Mouse (Mus musculus): ENCODE data around the gene Uaca. TPM values are rescaled to one million over a fixed set of nuclear protein-coding genes. Genes with fewer than 3 reads are reported as not detected.
"Not testable (repeated sequence)": the region's sequence is repeated elsewhere in the genome, so short reads cannot be mapped to it uniquely, and the experiment has no call there.

The Uaca gene
- total RNA-seq, 2 experiments from 2014 or later: 18.5 to 18.6 TPM

DNA sequence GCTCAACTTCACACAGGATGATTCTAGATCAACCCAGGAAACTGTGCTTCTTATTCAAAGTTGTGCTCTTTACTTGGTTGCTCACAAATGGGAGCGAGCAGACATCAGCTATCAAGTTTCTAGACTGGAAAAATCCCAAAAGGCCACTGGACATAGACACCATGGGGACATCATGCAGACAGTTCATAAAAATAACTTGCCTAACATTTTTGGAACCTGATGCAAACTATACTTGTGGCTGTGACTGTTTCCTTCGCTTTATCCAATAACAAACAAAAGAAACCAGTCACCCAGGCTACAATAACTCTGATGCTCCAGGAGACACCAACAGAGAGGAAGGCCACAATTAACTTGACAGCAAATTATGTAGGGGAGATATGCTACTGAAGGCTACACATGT lies 4.1 kb upstream of the Uaca start:
- intact Hi-C loops (cut with DNase I): no loop called here
- DNase-seq: no peak

DNA sequence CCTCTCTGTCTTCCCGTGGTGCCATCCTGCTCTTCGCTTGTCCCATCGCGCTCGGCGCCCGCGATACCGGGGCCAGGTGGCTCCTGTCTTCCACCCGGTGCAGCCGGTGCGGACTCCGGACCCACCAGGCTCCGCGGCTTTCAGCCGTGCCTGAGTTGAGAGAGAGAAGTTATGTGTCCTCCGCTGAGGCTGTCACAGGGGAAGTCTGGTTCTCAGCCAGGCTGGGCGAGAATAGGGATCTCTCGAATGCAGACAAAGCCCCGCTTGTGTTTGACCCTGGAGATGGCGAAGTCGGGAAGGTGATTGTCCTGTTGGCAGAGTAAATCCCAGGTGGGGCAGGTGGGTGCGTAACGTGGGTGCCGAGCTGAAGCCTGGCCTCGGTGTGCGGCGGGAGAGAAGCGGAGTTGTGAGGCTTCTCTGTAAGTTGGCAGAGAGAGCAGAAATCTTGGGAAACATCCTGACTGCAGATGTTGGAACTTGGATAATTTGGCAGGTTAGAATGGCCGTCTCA lies 554 bp downstream of the Uaca start:
- DNase-seq: peak; percentile 31
- intact Hi-C loops (cut with DNase I): no loop called here

DNA sequence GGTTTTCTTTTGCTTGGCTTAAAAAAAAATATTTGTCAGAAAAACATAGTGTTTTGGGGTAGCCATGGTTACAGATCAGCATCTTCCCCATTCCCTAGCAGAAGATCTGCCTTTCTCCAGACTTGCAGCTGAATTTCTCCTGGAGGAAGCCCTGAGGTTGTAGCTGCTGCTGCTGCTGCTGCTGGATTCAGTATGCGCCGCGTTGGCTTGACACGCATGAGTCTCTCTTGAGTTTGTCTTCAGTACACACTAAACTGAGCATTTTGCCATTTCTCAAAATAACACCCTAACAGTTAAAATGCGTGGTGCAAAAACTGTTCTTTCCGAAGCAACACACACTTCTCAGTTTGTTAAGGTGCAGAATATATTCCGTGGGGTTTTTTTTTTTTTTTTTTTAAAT lies 1.7 kb downstream of the Uaca start:
- intact Hi-C loops (cut with DNase I): no loop called here
- no peak for DNase-seq

DNA sequence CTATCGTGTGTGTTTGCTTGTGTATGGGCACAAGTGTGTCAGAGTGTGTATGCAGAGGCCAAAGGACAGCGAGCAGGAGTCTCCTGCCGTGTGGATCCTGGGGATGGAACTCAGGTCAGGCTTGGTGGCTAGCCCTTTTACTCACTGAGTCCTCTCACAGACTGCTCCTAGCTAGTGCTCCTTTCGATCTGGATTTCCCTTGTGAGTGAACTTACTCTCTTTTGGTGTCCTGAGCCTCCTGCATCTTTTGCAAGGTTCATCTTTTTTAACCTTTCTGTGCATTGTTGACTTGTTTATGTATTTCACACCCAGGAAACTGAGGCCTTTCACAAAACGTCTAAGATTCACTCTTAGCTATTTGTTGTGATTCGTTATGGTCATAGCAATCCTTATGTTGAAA lies 2.8 kb downstream of the Uaca start:
- intact Hi-C loops (cut with DNase I): no loop called here

DNA sequence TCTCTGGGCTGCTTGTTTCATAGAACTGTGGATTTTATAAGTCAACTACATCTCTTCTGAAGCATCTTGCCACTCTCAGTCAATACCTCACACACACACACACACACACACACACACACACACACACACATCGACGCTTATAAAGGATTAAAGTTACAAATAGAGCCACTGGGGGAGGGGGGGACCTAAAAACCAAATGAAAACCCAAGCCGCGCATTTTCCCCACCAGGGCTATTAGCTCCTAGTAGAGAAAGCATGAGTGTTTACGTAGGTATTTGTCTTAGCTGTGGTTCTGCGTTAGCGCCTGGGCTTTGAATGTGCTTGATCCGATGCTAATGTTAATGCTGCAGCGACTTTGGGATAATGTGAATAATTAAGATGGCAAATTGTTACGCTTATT lies 4.7 kb downstream of the Uaca start:
- intact Hi-C loops (cut with DNase I): no loop called here
- DNase-seq: no peak

More for the DNA sequence above, 2.8 kb downstream of the Uaca start:
- DNase-seq: no peak

DNA sequence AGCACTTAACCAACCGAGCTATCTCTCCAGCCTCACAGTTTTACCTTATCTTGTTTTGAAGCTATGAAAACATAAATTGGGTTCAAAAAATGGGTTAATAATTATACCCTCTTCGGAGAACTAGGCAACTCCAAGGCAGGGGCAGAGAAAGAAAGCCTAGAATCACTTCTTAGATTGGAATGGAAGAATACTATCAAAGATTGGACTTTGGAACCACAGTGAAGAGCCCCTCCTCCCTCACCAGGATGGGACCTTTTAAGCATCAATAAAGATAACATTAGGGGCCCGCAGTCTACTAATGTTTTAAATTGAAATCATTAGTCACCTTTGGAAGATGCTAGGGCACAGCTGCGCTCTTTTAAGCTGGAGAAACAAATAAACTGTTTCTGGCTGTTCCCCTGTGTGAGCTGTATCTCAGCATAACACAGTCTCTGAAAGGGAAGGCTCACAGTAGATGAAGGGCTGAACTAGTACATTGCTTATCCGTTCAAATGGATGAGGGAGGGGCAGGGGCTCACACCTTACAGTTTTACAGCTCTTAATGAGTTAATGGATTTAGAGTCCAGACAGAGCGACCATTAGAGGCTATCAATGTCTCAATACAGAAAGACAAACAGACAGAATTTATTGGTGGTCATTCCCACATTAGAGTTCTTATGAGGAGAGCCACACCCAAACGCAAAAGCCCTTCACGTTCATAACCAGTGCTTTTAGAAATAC lies 6.5 kb downstream of the Uaca start:
- intact Hi-C loops (cut with DNase I): loop anchor here (5.0 kb wide), 1 partner anchor 99 kb away; no protein-coding TSS in a partner anchor
- DNase-seq: no peak

DNA sequence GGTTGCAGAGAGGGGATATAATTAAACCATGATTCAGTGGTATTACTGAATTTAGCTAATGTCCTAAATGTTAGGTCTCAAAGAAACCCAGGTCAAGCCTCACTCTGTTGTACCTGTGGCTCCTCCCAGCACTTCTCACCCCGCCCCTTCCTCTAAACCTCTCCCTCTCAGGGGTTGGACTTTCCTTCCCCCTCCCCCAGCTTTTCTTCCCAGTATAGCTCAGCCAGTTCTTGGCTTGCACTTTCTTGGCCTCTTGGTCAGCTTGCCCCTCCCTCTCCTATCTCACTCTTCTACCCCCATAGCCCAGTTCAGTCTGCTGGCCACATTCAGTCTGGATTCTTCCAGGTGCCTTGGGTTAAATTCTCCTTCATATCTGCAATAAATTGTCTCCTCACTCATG lies 7.4 kb downstream of the Uaca start:
- intact Hi-C loops (cut with DNase I): loop anchor here (5.0 kb wide), 1 partner anchor 99 kb away; no protein-coding TSS in a partner anchor
- no peak for DNase-seq

DNA sequence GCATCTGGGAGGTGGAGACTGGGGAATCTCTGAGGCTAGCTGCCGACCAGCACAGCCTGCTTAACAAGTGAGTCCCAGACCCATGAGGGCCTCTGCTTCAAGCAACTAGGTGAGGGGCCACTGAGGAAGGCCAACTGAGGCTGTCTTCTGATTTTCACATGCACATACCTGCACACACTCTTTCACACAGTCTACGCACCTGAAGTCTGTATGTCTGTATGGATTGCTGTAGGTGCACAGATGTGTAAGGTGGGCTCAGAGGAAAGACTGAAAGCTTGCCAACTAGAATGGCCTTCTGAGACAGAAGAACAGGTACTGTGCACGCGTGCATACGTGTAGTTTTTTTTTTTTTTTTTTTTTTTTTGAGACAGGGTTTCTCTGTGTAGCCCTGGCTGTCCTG lies 8.0 kb downstream of the Uaca start:
- no peak for DNase-seq
- intact Hi-C loops (cut with DNase I): loop anchor here (5.0 kb wide), 1 partner anchor 100 kb away; no protein-coding TSS in a partner anchor

DNA sequence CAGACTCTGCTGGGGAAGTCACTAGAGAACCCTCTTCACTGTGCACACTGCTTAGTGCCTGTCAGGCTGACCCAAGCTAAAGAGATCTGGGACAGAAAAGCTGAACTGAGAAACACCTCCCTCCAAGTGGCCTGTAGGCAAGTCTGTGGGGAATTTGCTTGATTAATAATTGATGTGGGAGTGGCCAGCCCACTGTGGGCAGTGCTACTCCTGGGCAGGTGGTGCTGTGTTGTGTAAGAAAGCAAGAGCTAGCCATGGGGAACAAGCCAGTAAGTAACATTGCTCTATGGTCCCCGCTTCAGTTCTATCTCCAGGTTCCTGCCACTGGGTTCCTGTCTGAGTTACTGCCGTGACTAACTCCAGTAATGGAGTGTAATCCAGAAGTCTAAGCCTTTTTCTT lies 11.7 kb downstream of the Uaca start:
- intact Hi-C loops (cut with DNase I): no loop called here
- DNase-seq: no peak

DNA sequence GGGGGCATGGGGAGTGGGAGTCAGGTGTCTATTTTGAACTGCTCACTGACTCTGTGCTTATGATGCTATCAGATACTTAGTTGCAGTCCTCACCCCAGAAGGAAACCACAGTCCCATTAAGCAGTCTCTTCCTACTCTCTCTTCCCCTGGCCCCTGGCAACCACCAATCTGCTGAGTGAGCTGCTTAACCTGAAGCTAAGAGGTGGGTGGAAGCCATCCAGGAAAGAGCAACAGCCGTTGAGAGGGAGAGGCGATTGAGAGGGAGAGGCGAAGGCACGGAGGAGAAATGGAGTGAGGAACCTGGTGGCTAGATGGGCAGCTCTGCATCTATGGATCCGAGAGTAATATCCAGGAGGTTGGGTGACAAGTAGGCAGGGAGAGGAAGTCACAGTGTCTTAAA lies 13.7 kb downstream of the Uaca start:
- no peak for DNase-seq
- intact Hi-C loops (cut with DNase I): no loop called here

DNA sequence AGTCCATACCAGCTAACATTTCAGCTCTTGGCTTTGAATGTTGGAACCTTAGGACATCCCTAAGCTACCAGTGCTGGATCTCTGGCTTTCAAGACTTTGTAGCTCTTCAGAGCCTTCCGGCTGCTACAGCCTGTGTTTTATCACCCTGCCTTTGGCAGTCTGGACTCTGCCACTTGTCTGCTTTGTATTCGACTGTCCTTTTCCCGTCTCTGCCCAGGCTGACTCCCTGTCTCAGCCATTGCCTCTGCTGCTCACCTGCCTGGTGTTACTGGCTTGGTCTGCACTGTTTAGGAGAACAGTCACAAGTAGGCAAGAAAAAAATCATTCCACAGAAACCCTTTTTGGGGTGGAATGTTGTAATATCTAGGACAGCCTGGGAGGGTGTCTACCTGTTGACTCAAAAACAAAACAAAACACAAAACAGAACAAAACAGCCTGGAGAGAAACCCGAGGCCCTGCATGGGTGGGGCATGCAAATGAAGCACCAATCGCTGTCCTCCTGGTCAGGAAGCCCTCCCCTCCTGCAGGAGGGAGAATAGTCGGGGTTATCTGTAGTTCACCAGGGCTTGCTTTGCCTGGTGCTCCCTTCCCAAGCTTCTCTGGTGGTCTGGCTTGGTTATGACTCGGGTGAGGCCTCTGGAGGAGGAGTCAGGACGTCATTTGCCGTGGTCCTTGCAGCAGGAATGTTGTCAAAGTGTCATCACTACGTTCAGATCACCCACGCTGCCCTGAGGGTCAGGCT lies 19.0 kb downstream of the Uaca start:
- intact Hi-C loops (cut with DNase I): no loop called here
- no peak for DNase-seq

DNA sequence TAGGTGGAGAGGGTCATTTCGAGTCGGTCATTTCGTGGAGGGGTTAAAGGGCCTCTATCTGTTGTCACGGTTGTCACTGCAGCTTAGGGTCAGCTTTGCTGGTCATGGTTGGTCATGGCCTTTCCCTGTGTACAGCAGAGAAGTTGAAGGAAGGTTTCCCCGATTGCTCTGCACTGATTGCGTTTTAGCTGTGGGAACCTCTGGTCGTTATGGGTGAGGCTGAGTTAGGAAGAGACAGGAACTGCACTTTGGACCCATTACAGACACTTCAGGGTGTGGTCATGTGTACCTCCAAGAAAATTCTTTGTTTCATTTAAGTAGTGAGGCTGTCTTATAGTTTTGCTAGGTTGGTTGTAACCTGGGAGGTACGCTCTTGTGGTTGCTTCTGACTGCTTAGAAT lies 21.2 kb downstream of the Uaca start:
- intact Hi-C loops (cut with DNase I): no loop called here
- no peak for DNase-seq

DNA sequence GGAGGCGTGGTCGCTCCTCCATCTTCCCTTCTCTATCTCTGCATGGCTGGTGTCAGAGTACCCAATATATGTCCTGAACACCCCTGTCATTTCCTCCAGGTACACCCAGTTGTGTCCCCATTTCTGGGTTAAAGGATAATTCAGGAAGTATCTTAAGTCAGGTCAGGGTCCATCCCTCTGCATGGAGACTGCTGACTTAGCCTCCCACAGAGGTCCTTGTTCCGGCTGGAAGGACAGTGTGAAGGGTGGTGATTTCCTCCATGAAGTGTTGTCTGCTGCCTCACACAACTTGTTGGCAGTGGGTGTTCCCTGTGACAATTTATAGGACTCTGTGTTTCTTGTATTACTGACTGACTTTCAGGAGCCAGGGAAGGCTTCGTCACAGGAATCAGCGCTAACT lies 23.2 kb downstream of the Uaca start:
- no peak for DNase-seq
- intact Hi-C loops (cut with DNase I): no loop called here

DNA sequence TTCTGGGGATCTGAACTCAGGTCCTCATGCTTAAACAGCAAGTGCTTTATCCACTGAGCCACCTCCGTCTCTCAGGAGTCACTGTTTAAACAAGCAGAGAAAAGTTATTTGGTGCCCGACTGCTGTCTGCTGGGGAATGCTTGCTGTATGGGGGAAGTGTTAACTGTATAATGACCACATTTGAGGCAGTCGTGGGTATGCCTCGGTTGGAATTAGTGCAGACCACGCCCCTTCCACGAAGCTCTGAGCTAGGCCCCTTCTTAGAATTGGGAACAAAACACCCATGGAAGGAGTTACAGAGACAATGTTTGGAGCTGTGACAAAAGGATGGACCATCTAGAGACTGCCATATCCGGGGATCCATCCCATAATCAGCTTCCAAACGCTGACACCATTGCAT lies 24.2 kb downstream of the Uaca start:
- DNase-seq; intact Hi-C loops (cut with DNase I): not testable (repeated sequence)

DNA sequence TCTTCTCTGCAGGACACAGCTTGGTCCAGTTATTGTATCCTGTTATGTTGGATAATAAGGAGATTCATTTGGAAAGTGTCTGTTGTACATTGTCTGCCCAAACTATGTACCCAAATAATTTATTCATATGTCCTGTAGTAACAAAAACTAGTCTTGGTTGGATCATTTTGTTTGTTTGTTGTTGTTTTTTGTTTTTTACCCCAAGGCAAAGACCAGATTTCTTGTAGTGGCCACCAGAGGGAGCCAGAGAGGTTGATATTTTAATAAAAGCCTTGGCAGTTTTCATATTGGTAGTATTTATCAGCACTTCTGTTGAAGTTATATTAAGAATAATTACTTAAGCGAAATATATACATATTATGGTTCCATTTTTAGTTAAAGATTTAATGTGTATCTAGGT lies 25.0 kb downstream of the Uaca start:
- peak; percentile 38 for DNase-seq
- intact Hi-C loops (cut with DNase I): no loop called here

DNA sequence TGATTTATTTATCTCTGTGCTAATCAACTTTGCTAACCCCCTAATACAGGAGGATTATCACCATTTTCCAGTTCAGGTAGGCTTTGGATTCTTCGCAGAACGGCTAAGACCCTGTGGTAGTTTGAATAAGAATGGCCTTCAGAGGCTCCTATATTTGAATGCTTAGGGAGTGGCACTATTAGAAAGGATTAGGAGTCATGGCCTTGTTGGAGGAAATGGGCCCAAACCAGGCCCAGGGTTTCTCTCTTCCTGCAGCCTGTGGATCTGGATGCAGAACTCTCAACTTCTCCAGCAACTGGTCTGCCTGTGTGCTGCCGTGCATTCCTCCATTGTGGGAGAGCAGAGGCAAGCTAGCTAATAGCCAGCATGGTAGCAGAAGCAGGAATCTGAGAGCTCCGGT lies 27.2 kb downstream of the Uaca start:
- intact Hi-C loops (cut with DNase I): loop anchor here (5.0 kb wide), 1 partner anchor 36 kb away; no protein-coding TSS in a partner anchor
- DNase-seq: no peak

DNA sequence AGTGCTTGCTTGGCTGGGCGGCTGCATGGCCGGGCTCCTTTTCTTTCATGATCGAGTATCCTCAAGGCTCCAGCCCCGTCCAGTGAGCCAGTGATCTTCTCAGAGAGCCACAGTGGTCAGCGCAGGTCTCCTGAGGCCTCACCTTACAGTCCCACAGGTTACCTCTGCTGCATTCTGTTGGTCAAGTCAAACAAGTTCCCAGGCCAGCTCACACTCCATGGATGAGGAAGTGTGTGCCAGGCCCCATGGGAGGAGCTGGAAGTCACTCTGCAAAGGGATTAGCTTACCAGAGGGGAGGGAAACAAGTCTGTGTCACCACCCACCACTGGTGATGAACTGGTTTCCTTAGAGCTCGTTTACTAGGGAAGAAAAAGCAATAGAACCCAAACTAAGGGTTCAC lies 28.3 kb downstream of the Uaca start:
- DNase-seq: no peak
- intact Hi-C loops (cut with DNase I): loop anchor here (5.0 kb wide), 1 partner anchor 35 kb away; no protein-coding TSS in a partner anchor

DNA sequence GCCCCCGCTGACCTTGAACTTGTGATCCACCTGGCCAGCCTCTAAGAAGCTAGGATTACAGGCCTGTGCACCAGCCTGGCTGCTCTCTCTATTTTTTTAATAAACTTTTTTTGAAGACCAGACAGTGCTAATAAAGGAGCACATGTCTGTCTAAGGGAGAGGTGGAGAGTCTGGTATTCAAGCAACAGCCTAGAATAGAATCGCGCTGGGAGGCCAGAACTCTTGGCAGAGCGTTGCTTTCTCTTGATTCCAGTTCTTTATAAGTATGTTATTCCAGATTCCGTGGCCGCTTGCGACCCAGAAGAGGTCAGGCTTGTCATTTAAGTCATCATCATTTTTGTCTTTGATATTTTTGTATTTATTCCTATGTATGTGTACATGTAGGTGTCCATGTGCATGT lies 31.2 kb downstream of the Uaca start:
- DNase-seq: no peak
- intact Hi-C loops (cut with DNase I): no loop called here

DNA sequence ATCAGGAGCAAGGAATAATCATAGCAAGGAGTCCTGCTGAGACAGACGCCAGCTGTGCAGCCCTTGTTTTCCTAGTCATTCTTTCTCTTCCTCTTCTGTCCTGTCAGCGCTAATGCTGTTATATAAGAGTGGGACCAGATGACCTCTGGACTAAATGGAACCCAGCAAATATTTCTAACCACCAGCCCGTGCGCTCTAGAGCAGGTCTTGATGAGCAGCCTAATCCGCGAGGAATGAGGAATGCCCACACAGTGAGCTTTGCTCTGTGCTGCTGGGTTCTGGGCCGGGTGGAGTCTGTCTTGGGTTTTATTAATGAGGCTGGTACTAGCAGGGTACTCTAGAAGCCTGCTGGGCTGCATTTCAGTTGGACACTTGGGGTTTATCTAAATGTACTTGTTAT lies 32.4 kb downstream of the Uaca start:
- intact Hi-C loops (cut with DNase I): no loop called here
- no peak for DNase-seq

DNA sequence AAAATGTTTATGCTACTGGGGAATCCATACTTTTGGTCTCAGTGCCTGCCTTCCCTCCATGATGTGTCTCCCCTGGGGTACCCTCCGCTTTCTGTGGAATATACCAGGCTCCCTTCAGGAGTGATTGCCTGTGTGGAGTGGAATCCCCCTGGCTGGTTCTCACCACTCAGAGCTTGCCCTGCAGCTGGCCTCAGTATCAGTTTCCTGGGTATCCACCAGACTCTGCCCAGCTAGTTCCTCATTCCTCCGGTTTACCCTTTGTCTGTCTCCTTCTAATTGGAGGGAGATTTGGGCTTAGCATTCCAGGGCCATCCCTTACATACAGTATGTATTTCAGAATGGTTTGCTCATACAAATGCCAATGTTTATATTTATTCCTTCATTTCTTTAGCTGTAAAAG lies 33.9 kb downstream of the Uaca start:
- intact Hi-C loops (cut with DNase I): no loop called here
- DNase-seq: no peak

DNA sequence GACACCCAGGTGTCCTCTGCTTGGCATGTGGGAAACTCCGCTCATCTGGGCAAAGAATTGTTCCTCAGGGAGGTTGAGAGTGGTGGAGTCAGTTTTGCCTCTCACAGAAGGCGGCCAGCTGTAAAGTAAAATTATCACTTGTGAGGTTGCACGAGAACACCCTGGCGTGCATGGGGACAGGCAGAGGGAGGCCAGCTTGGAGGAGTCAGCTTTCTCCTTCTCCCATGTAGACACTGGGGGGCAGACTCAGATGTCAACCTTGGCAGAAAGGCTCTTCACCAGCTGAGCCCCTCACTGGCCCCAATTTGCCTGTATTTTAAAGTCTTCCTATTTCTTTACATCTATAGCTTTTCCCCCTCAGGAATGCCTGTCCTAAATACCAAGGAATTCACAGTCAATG lies 35.3 kb downstream of the Uaca start:
- peak; percentile 14 for DNase-seq
- intact Hi-C loops (cut with DNase I): no loop called here

DNA sequence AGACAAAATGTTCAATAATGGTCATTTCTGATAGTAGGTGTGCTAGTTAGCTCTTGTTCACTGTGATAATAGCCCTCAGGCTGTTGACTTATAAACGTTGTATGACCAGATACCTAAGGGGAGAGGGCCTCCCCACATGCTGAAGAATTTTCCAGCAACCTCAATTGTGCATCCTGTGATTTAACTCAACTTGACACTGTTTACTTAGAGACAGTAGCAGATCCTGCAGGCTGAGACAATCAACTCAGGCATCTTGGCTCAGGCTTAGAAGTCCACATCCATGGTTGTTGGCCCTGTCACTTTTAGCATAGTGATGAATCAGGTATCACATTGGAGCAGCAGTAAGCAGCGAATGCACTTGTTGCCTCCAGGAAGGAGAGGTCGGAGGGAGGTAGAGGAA lies 35.7 kb downstream of the Uaca start:
- intact Hi-C loops (cut with DNase I): no loop called here
- no peak for DNase-seq

All from left cerebral cortex, postnatal 4 days (tissue).